9 mouse cellular contexts compared by ENCODE assay signal in the genomic region with DNA sequence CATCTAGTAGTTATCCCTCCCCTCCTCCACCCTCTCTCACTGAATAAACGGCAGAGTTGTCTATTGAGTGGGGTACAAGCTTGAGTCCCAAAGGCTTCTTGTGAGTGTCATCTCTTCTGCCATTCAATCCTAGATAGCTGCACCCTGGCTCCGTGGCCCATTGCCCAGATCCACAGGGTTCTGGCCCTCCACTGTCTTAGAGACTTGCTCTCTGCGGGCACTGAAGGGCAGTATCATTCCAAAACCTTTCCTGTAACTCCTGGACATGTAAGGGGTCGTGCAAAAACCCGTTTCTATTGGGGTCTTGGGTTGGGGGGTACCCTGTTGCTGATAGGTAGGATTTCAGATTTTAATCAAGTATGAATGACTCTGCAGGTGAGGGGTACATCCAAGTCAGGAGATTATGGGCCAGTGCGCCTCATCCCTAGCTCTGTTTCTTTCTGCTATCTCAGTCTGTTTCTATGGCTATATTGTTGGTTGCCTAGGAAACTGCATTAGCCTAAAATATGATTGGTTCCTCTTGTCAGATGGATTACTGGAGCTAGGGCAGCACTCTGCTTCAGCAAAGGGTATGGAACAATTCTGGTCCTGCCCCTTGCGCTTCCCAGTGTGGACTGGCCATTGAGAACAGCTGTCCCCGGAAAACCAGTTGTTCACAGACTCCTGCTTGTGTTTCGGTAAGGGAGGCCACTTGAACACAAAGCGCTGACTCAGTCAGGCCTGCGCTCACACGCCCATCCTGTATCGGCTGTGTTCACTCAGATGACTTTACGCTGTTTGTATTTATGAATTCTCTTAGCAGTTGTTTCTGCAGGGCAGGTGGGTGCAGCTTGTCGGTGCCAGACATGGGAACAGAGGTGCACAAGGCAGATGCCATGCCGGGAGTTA.
DNase-seq lines count a peak whose midpoint lies in the region; ATAC-seq lines count a peak whose summit lies in the region.
"Had no signal": no experiment of that assay in that cellular context is flagged by ENCODE, and none has a peak within 500 bp of the region (broad histone marks: within the 10 kb centered on the region; RNA-seq: fewer than 3 reads in every experiment).

No protein-coding gene starts in this region.

- peak overlapping the region; percentile 71 for H3K4me2 ChIP-seq in neural tube, embryonic 13.5 days
- H3K4me2 ChIP-seq: lung, embryonic 15.5 days had no signal

- ATAC-seq in neural tube, embryonic 13.5 days (ENCODE audit: low read depth): no peak
- ATAC-seq in erythroid progenitor cell, adult 5-6 weeks (replicated peaks; ENCODE audit: low FRiP score, poor library complexity, severe bottlenecking): no peak

- peaks cover 81% of the 10 kb centered on the region for H3K4me1 ChIP-seq in neural tube, embryonic 13.5 days (replicated peaks)

- H3K27me3 ChIP-seq in neural tube, embryonic 13.5 days: no peaks in the 10 kb centered on the region
- H3K27me3 ChIP-seq: lung, embryonic 15.5 days had no signal

- H3K27ac ChIP-seq in neural tube, embryonic 13.5 days (replicated peaks): peak overlapping the region; percentile 23; the same call in 1 of the 2 replicates
- H3K27ac ChIP-seq: lung, embryonic 15.5 days had no signal

- H3K9ac ChIP-seq in neural tube, embryonic 13.5 days: peak overlapping the region; percentile 98; the same call in 1 of the 2 replicates
- H3K9ac ChIP-seq: lung, embryonic 15.5 days had no signal

- no peaks in the 10 kb centered on the region for H3K9me3 ChIP-seq in neural tube, embryonic 13.5 days
- H3K9me3 ChIP-seq: lung, embryonic 15.5 days had no signal

- H3K36me3 ChIP-seq in neural tube, embryonic 13.5 days: peaks cover 17% of the 10 kb centered on the region
- H3K36me3 ChIP-seq: lung, embryonic 15.5 days had no signal

- peak overlapping the region; percentile 1; the same call in 1 of the 2 replicates for H3K4me3 ChIP-seq in neural tube, embryonic 13.5 days
- H3K4me3 ChIP-seq: lung, embryonic 15.5 days had no signal

- WGBS in neural tube, embryonic 13.5 days: 74% methylated on average over 16 of the region's 16 CpGs

- peak; percentile 62 to 63 for DNase-seq in cerebellum, adult 18-20 months
- no peak for DNase-seq in cerebellum, adult 11 months
- peak; percentile 20 for DNase-seq in right cerebral cortex, adult 18-20 months
- no peak for DNase-seq in right cerebral cortex, postnatal 4 days
- DNase-seq in left cerebral cortex, adult 18-20 months (ENCODE audit: low spot score in 2 of 2): peak; percentile 22 to 24
- no peak for DNase-seq in embryo, embryonic 10 days (ENCODE audit: low spot score)

Comparison
In these comparisons a context has a peak if more than half of its experiments do, and no peak if none do; other contexts are left out.
1. DNase-seq: peak in cerebellum, adult 18-20 months (2 of 2), right cerebral cortex, adult 18-20 months (single experiment) and left cerebral cortex, adult 18-20 months (2 of 2); none in cerebellum, adult 11 months (single experiment), right cerebral cortex, postnatal 4 days (single experiment) and embryo, embryonic 10 days (single experiment).